8 mouse cellular contexts compared by ENCODE assay signal in genomic region chr8:67405947-67406346, GRCm38 (mm10).
A peak's percentile ranks its signal among the peaks of the same experiment; 100 is the strongest.
DNase-seq lines count a peak whose midpoint lies in the region; TF ChIP-seq lines count a peak whose summit lies in the region.

No protein-coding gene starts in this region.

- no peaks in the 10 kb centered on the region; a peak in 1 of 4 replicates for H3K27me3 ChIP-seq in MEL (ENCODE audit: control insufficient read depth in 1 of 2, insufficient read depth in 2 of 2, low read length in 2 of 2)

- TF ChIP-seq CTCF in MEL (IDR thresholded peaks at IDR 0.05 in 2 of 3, conservative IDR thresholded peaks at IDR 0.05 in 1 of 3; ENCODE audit: control insufficient read depth in 1 of 3, insufficient read depth in 1 of 3, low read depth in 2 of 3, low read length in 3 of 3, poor library complexity in 1 of 3, severe bottlenecking in 1 of 3), result peak; percentile 29 to 61 (median 29); a peak in 4 of 6 replicates

- H3K9me3 ChIP-seq in MEL (replicated peaks; ENCODE audit: insufficient read depth, low read length), result no peaks in the 10 kb centered on the region

- no peak overlapping the region for H3K9ac ChIP-seq in MEL (ENCODE audit: control insufficient read depth, low read depth, low read length, poor library complexity, severe bottlenecking)

- no peak for TF ChIP-seq POLR2A in MEL (IDR thresholded peaks at IDR 0.05; ENCODE audit: control insufficient read depth in 1 of 2, insufficient read depth in 1 of 2, low read depth in 1 of 2, low read length in 2 of 2, poor library complexity in 1 of 2)

- peak; percentile 19 for DNase-seq in kidney, adult 9 months
- DNase-seq in kidney, adult 8-10 months, result no peak
- peak; percentile 15 for DNase-seq in MEL (ENCODE audit: low read depth, low spot score)
- DNase-seq in embryo, embryonic 10.5 days (ENCODE audit: low spot score), result peak; percentile 81
- peak; percentile 3 for DNase-seq in kidney, postnatal 14 days
- DNase-seq in retina, adult 2 months (ENCODE audit: low read depth, low spot score), result peak; percentile 16
- no peak for DNase-seq in gastrocnemius, postnatal 25 days
- no peak for DNase-seq in spleen, postnatal 10 days (ENCODE audit: low spot score in 2 of 2)

- no peaks in the 10 kb centered on the region for H3K36me3 ChIP-seq in MEL (ENCODE audit: control insufficient read depth in 1 of 2, insufficient read depth in 2 of 2, low read length in 2 of 2)

- TF ChIP-seq EP300 in MEL (IDR thresholded peaks at IDR 0.05; ENCODE audit: low read depth in 1 of 2, low read length in 2 of 2), result no peak

- no peak overlapping the region for H3K27ac ChIP-seq in MEL (ENCODE audit: control insufficient read depth, low read depth, low read length)

- H3K4me1 ChIP-seq in MEL (ENCODE audit: control insufficient read depth in 1 of 2, insufficient read depth in 2 of 2, low read length in 2 of 2), result no peaks in the 10 kb centered on the region

- peak; percentile 72 for TF ChIP-seq RAD21 in MEL (IDR thresholded peaks at IDR 0.05; ENCODE audit: low read depth, low read length)

- no peaks in the 10 kb centered on the region for H3K79me2 ChIP-seq in MEL (ENCODE audit: control insufficient read depth, insufficient read depth, low read length, poor library complexity)

- H3K4me3 ChIP-seq in MEL (ENCODE audit: control insufficient read depth in 1 of 2, insufficient read depth in 1 of 2, low read depth in 2 of 2, low read length in 2 of 2), result no peak overlapping the region

TF ChIP-seq in MEL, 35 proteins besides CTCF, POLR2A, EP300 and RAD21:
- TF ChIP-seq ZC3H11A (IDR thresholded peaks at IDR 0.05; ENCODE audit: low read depth, low read length), result peak; percentile 55
- no peak for TF ChIP-seq ELF1 (IDR thresholded peaks at IDR 0.05; ENCODE audit: low read depth, low read length)
- TF ChIP-seq TAL1 (IDR thresholded peaks at IDR 0.05; ENCODE audit: low read length), result no peak
- peak; percentile 57 for TF ChIP-seq SMC3 (IDR thresholded peaks at IDR 0.05; ENCODE audit: low read depth, low read length)
- TF ChIP-seq HCFC1 (IDR thresholded peaks at IDR 0.05; ENCODE audit: low read depth, low read length), result no peak
- TF ChIP-seq USF2 (IDR thresholded peaks at IDR 0.05; ENCODE audit: borderline replicate concordance in 1 of 2, insufficient read depth in 1 of 2, low read depth in 1 of 2, low read length in 2 of 2), result no peak

Comparison
In these comparisons a context has a peak if more than half of its experiments do, and no peak if none do; other contexts are left out.
1. DNase-seq: peak in kidney, adult 9 months (single experiment), MEL (single experiment), embryo, embryonic 10.5 days (single experiment), kidney, postnatal 14 days (single experiment) and retina, adult 2 months (single experiment); none in kidney, adult 8-10 months (0 of 2), gastrocnemius, postnatal 25 days (single experiment) and spleen, postnatal 10 days (0 of 2).